ENCODE assay signal across 18 mouse cellular contexts in genomic region chrX:7156026-7156732, GRCm38 (mm10).
DNase-seq lines count a peak whose midpoint lies in the region; ATAC-seq and TF ChIP-seq lines count a peak whose summit lies in the region.
"Had no signal": no experiment of that assay in that cellular context is flagged by ENCODE, and none has a peak within 500 bp of the region (broad histone marks: within the 10 kb centered on the region; RNA-seq: fewer than 3 reads in every experiment).

No protein-coding gene starts in this region.

- H3K36me3 ChIP-seq in midbrain, embryonic 14.5 days (ENCODE audit: control insufficient read depth, insufficient read depth, low read length), result peaks cover 19% of the 10 kb centered on the region
- no peaks in the 10 kb centered on the region for H3K36me3 ChIP-seq in thymus, adult 2 months (ENCODE audit: control insufficient read depth, insufficient read depth, low read length)
- H3K36me3 ChIP-seq: liver, embryonic 15.5 days had no signal

- TF ChIP-seq POLR2A in thymus, adult 2 months (IDR thresholded peaks at IDR 0.05; ENCODE audit: control insufficient read depth, extremely low read depth, insufficient read depth, low read length, poor library complexity), result no peak

- H3K9ac ChIP-seq in midbrain, embryonic 14.5 days (replicated peaks; ENCODE audit: low read length), result no peak overlapping the region
- H3K9ac ChIP-seq: forebrain, embryonic 12.5 days; hindbrain, embryonic 14.5 days; limb, embryonic 13.5 days; liver, embryonic 15.5 days had no signal

- no peak for TF ChIP-seq CTCF in thymus, adult 2 months (IDR thresholded peaks at IDR 0.05; ENCODE audit: borderline replicate concordance, control insufficient read depth, extremely low read depth, insufficient read depth, low read length, poor library complexity)

- peak; percentile 5 to 7 for DNase-seq in cerebellum, postnatal 10 days
- DNase-seq in cerebellum, adult 8-10 months, result no peak
- peak; percentile 1 for DNase-seq in lung, postnatal 10 days
- DNase-seq in lung, postnatal 25 days (ENCODE audit: low spot score), result no peak
- peak; percentile 39 for DNase-seq in midbrain, embryonic 14.5 days
- DNase-seq in retina, embryonic 14.5 days (ENCODE audit: low spot score), result peak; percentile 18
- no peak for DNase-seq in urinary bladder, postnatal 36 days (ENCODE audit: low spot score in 2 of 2)
- no peak for DNase-seq in thymus, adult 2 months
- DNase-seq: adrenal gland, adult 8-10 months; cerebellum, adult 9-11 months; embryo, embryonic 11 days; kidney, postnatal 14 days; lung, postnatal 36 days had no signal

- H3K4me3 ChIP-seq in midbrain, embryonic 14.5 days (replicated peaks; ENCODE audit: low read depth, low read length), result no peak overlapping the region
- no peak overlapping the region for H3K4me3 ChIP-seq in thymus, adult 2 months (ENCODE audit: control insufficient read depth, insufficient read depth, low read length)
- H3K4me3 ChIP-seq: forebrain, embryonic 12.5 days; limb, embryonic 13.5 days; liver, embryonic 15.5 days had no signal

- no peak overlapping the region for H3K4me2 ChIP-seq in midbrain, embryonic 14.5 days (ENCODE audit: low read length)
- H3K4me2 ChIP-seq: forebrain, embryonic 12.5 days; hindbrain, embryonic 14.5 days; limb, embryonic 13.5 days; liver, embryonic 15.5 days had no signal

- no peaks in the 10 kb centered on the region for H3K9me3 ChIP-seq in midbrain, embryonic 14.5 days (ENCODE audit: control insufficient read depth, low read length)
- H3K9me3 ChIP-seq: limb, embryonic 13.5 days; liver, embryonic 15.5 days had no signal

- 38% methylated on average over 6 of the region's 6 CpGs for WGBS in midbrain, embryonic 14.5 days
- 95% methylated on average over 6 of the region's 6 CpGs for WGBS in thymus, adult 2 months

- no peaks in the 10 kb centered on the region for H3K27me3 ChIP-seq in midbrain, embryonic 14.5 days (ENCODE audit: control insufficient read depth, insufficient read depth, low read length)
- no peaks in the 10 kb centered on the region for H3K27me3 ChIP-seq in thymus, adult 2 months (ENCODE audit: control insufficient read depth, insufficient read depth, low read length)
- H3K27me3 ChIP-seq: forebrain, embryonic 12.5 days; limb, embryonic 13.5 days; liver, embryonic 15.5 days had no signal

- H3K27ac ChIP-seq in midbrain, embryonic 14.5 days (replicated peaks; ENCODE audit: low read depth, low read length), result no peak overlapping the region
- H3K27ac ChIP-seq in thymus, adult 2 months (ENCODE audit: control insufficient read depth, insufficient read depth, low read length), result no peak overlapping the region
- H3K27ac ChIP-seq: forebrain, embryonic 12.5 days; hindbrain, embryonic 14.5 days; limb, embryonic 13.5 days; liver, embryonic 15.5 days had no signal

- no peaks in the 10 kb centered on the region for H3K4me1 ChIP-seq in midbrain, embryonic 14.5 days (ENCODE audit: control insufficient read depth, insufficient read depth, low read length)
- H3K4me1 ChIP-seq in thymus, adult 2 months (replicated peaks; ENCODE audit: control insufficient read depth, insufficient read depth, low read length), result no peaks in the 10 kb centered on the region
- H3K4me1 ChIP-seq: forebrain, embryonic 12.5 days; limb, embryonic 13.5 days; liver, embryonic 15.5 days had no signal

- no peak; the same call in 1 of the 2 replicates for ATAC-seq in midbrain, embryonic 14.5 days (ENCODE audit: low FRiP score, low TSS enrichment)
- ATAC-seq: intestine, postnatal 0 days had no signal

Comparison
In these comparisons a context has a peak if more than half of its experiments do, and no peak if none do; other contexts are left out.
1. DNase-seq: peak in cerebellum, postnatal 10 days (2 of 2), lung, postnatal 10 days (single experiment), midbrain, embryonic 14.5 days (single experiment) and retina, embryonic 14.5 days (single experiment); none in cerebellum, adult 8-10 months (single experiment), lung, postnatal 25 days (single experiment), urinary bladder, postnatal 36 days (0 of 2) and thymus, adult 2 months (single experiment).